Mouse (Mus musculus) olfactory bulb, adult 2 months (tissue): Measurements from ENCODE around the gene Trpc3.

ENCODE experiments used
- CTCF ChIP-seq: fragments of 200-500 bp; IDR thresholded peaks from 2 replicates; pipeline ENCODE4 v1.5.1; 2012; ENCODE audit warnings: low read depth, mild to moderate bottlenecking, low read length, moderate library complexity; ENCODE audit not compliant: insufficient read depth
- POLR2A ChIP-seq: fragments of 200-500 bp; IDR thresholded peaks from 2 replicates; pipeline ENCODE4 v1.6.1; 2012; ENCODE audit warnings: mild to moderate bottlenecking, low read depth, low read length, moderate library complexity; ENCODE audit not compliant: insufficient read depth

DNA sequence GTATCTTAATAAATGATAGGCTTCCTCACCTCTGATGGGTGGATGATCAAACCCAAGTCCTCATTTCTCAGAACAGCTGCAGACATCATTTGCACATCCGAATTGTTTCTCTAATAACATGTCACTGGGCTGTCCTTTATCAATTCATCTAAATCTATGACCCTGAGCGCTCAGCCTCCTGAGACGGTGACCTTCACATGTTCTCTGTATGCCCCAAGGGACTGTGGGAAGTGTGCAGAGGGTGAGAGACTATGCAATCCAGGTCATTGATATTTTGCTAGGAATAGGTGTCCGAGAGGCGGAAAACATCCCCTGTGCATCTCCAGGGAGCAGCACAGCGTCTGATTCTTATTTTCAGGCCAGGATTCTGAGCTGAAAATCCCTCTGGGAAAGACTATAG lies 22.2 kb downstream of the Trpc3 start:
- TF ChIP-seq CTCF (no peak), POLR2A (no peak)
